ENCODE assay signal across 15 mouse cellular contexts in the genomic region with DNA sequence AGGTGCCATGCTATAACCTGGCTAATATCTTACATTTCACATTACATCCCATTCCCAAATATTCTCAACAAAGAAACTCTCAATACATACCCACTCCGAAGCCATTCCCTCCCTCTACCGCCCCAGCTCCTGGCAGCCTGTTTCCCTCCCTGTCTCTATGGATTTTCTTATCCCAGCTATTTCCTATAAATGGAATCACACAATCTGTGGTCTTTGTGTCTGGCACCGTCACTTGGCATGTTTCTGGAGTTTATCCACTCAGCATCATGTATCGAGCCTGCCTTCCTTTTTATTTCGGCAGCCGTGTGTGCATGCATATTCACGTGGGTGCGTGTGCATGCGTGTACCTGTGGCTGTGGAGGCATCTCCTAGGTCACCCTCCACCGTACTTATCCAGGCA. TPM values are rescaled to one million over a fixed set of nuclear protein-coding genes. Genes with fewer than 3 reads are reported as not detected.
A peak's percentile ranks its signal among the peaks of the same experiment; 100 is the strongest.
DNase-seq lines count a peak whose midpoint lies in the region.
"Had no signal": no experiment of that assay in that cellular context is flagged by ENCODE, and none has a peak within 500 bp of the region (broad histone marks: within the 10 kb centered on the region; RNA-seq: fewer than 3 reads in every experiment).

No protein-coding gene starts in this region.

- DNase-seq in layer of hippocampus, adult 11-12 months (ENCODE audit: low spot score) = peak; percentile 54
- DNase-seq in layer of hippocampus, postnatal 25 days (ENCODE audit: extremely low spot score in 1 of 2, low spot score in 1 of 2) = no peak
- peak; percentile 20 to 61 for DNase-seq in frontal cortex, adult 2 months (ENCODE audit: extremely low spot score in 1 of 2, low spot score in 1 of 2)
- peak; percentile 78 for DNase-seq in layer of hippocampus, adult 9-11 months
- DNase-seq in right cerebral cortex, postnatal 36 days (ENCODE audit: low spot score in 2 of 2) = peak; percentile 25 to 32
- DNase-seq in yolk sac, embryonic 10.5 days (ENCODE audit: low spot score) = no peak
- no peak for DNase-seq in cerebellum, adult 9-11 months
- DNase-seq: cerebellum, adult 9-10 months; gastrocnemius, postnatal 25 days; heart, postnatal 4 days; lung, adult 2 months; lung, postnatal 36 days; spleen, adult 18-20 months; thymus, adult 18-20 months; thymus, postnatal 4 days had no signal

RNA-seq across cellular contexts. Expression of a gene that starts 14.1 kb away (rescaled TPM):
- total RNA-seq in layer of hippocampus, postnatal 25 days (2021) = 10 to 100 TPM; 40.8 to 49.8 TPM
- 28.5 and 29.1 TPM in 2 replicates for polyA plus RNA-seq in frontal cortex, adult 2 months (2012; rRNA removed)

Comparison
In these comparisons a context has a peak if more than half of its experiments do, and no peak if none do; other contexts are left out.
1. DNase-seq: peak in layer of hippocampus, adult 11-12 months (single experiment), frontal cortex, adult 2 months (2 of 2), layer of hippocampus, adult 9-11 months (single experiment) and right cerebral cortex, postnatal 36 days (2 of 2); none in layer of hippocampus, postnatal 25 days (0 of 2), yolk sac, embryonic 10.5 days (single experiment) and cerebellum, adult 9-11 months (single experiment).